Mouse (Mus musculus): ENCODE measurements around the gene Foxl1. TPM values are rescaled to one million over a fixed set of nuclear protein-coding genes. Genes with fewer than 3 reads are reported as not detected.
A peak's percentile ranks its signal among the peaks of the same experiment; 100 is the strongest.

Gene Foxl1
- polyA plus RNA-seq, 1 experiment, result not detected

GRCm38 (mm10) chr8:121083093-121083935, 44.4 kb upstream of the Foxl1 start:
- WGBS, result under 1% methylated on average over 89 of the region's 89 CpGs
- no peak overlapping the region for H3K27ac ChIP-seq (ENCODE audit: insufficient read depth, low read length)
- peaks cover 10% of the 10 kb centered on the region; the same call in 1 of the 2 replicates for H3K27me3 ChIP-seq (ENCODE audit: control insufficient read depth, insufficient read depth, low read length)
- H3K4me3 ChIP-seq (replicated peaks; ENCODE audit: insufficient read depth, low read depth, low read length), result peak overlapping the region; percentile 34
- DNase-seq, result no peak
- no peak for TF ChIP-seq CTCF (IDR thresholded peaks at IDR 0.05; ENCODE audit: borderline replicate concordance, insufficient read depth, low read depth, low read length)
- H3K4me1 ChIP-seq (ENCODE audit: control insufficient read depth, insufficient read depth, low read length), result no peaks in the 10 kb centered on the region

- Histone ChIP-seq H3K27ac (ENCODE audit: insufficient read depth, low read length) (no peak overlapping the region), H3K27me3 (ENCODE audit: control insufficient read depth, insufficient read depth, low read length) (peaks cover 10% of the 10 kb centered on the region; the same call in 1 of the 2 replicates)
- 1% methylated on average over 21 of the region's 27 CpGs for WGBS
Observed at GRCm38 (mm10) chr8:121083936-121084209, 43.9 kb upstream of the Foxl1 start.

GRCm38 (mm10) chr8:121084210-121084951, 43.4 kb upstream of the Foxl1 start, which contains the start of gene Foxf1:
Foxf1 (plus strand) TSS chr8:121084386.
- peaks cover 11% of the 10 kb centered on the region; the same call in 1 of the 2 replicates for H3K27me3 ChIP-seq (ENCODE audit: control insufficient read depth, insufficient read depth, low read length)
- no peak within 1 kb of the TSS for H3K27ac ChIP-seq (ENCODE audit: insufficient read depth, low read length)
- H3K4me3 ChIP-seq (replicated peaks; ENCODE audit: insufficient read depth, low read depth, low read length), result peak within 1 kb of the TSS; percentile 34
- no peak for DNase-seq
- H3K4me1 ChIP-seq (ENCODE audit: control insufficient read depth, insufficient read depth, low read length), result no peaks in the 10 kb centered on the region
- TF ChIP-seq POLR2A (IDR thresholded peaks at IDR 0.05; ENCODE audit: borderline replicate concordance, insufficient read depth, low read length) (no peak), CTCF (IDR thresholded peaks at IDR 0.05; ENCODE audit: borderline replicate concordance, insufficient read depth, low read depth, low read length) (no peak)
- WGBS, result under 1% methylated on average over 50 of the region's 83 CpGs

More at GRCm38 (mm10) chr8:121083936-121084209, 43.9 kb upstream of the Foxl1 start:
- Histone ChIP-seq H3K4me1 (ENCODE audit: control insufficient read depth, insufficient read depth, low read length) (no peaks in the 10 kb centered on the region), H3K4me3 (replicated peaks; ENCODE audit: insufficient read depth, low read depth, low read length) (peak overlapping the region; percentile 1)
- no peak for DNase-seq
- no peak for TF ChIP-seq POLR2A (IDR thresholded peaks at IDR 0.05; ENCODE audit: borderline replicate concordance, insufficient read depth, low read length)
- TF ChIP-seq CTCF (IDR thresholded peaks at IDR 0.05; ENCODE audit: borderline replicate concordance, insufficient read depth, low read depth, low read length), result no peak

- WGBS, result 7% methylated on average over 30 of the region's 30 CpGs
- Histone ChIP-seq H3K4me1 (ENCODE audit: control insufficient read depth, insufficient read depth, low read length) (no peaks in the 10 kb centered on the region), H3K4me3 (replicated peaks; ENCODE audit: insufficient read depth, low read depth, low read length) (no peak overlapping the region), H3K27me3 (ENCODE audit: control insufficient read depth, insufficient read depth, low read length) (peaks cover 12% of the 10 kb centered on the region; the same call in 1 of the 2 replicates), H3K27ac (ENCODE audit: insufficient read depth, low read length) (no peak overlapping the region)
- TF ChIP-seq POLR2A (IDR thresholded peaks at IDR 0.05; ENCODE audit: borderline replicate concordance, insufficient read depth, low read length), result no peak
- TF ChIP-seq CTCF (IDR thresholded peaks at IDR 0.05; ENCODE audit: borderline replicate concordance, insufficient read depth, low read depth, low read length), result no peak
- DNase-seq, result no peak
Observed at GRCm38 (mm10) chr8:121085011-121085410, 42.7 kb upstream of the Foxl1 start.

GRCm38 (mm10) chr8:121085561-121085960, 42.2 kb upstream of the Foxl1 start:
- Histone ChIP-seq H3K4me1 (ENCODE audit: control insufficient read depth, insufficient read depth, low read length) (no peaks in the 10 kb centered on the region), H3K27me3 (ENCODE audit: control insufficient read depth, insufficient read depth, low read length) (peaks cover 12% of the 10 kb centered on the region; the same call in 1 of the 2 replicates), H3K27ac (ENCODE audit: insufficient read depth, low read length) (no peak overlapping the region), H3K4me3 (replicated peaks; ENCODE audit: insufficient read depth, low read depth, low read length) (no peak overlapping the region)
- DNase-seq, result no peak
- no peak for TF ChIP-seq POLR2A (IDR thresholded peaks at IDR 0.05; ENCODE audit: borderline replicate concordance, insufficient read depth, low read length)
- no peak for TF ChIP-seq CTCF (IDR thresholded peaks at IDR 0.05; ENCODE audit: borderline replicate concordance, insufficient read depth, low read depth, low read length)
- 76% methylated on average over 3 of the region's 3 CpGs for WGBS

GRCm38 (mm10) chr8:121086004-121086900, 41.5 kb upstream of the Foxl1 start:
- no peak overlapping the region for H3K4me3 ChIP-seq (replicated peaks; ENCODE audit: insufficient read depth, low read depth, low read length)
- 34% methylated on average over 19 of the region's 19 CpGs for WGBS
- H3K27ac ChIP-seq (ENCODE audit: insufficient read depth, low read length), result no peak overlapping the region
- no peak for DNase-seq
- no peak for TF ChIP-seq POLR2A (IDR thresholded peaks at IDR 0.05; ENCODE audit: borderline replicate concordance, insufficient read depth, low read length)
- TF ChIP-seq CTCF (IDR thresholded peaks at IDR 0.05; ENCODE audit: borderline replicate concordance, insufficient read depth, low read depth, low read length), result no peak
- H3K27me3 ChIP-seq (ENCODE audit: control insufficient read depth, insufficient read depth, low read length), result peaks cover 10% of the 10 kb centered on the region; the same call in 1 of the 2 replicates
- no peaks in the 10 kb centered on the region for H3K4me1 ChIP-seq (ENCODE audit: control insufficient read depth, insufficient read depth, low read length)

- Histone ChIP-seq H3K27me3 (ENCODE audit: control insufficient read depth, insufficient read depth, low read length) (peaks cover 7% of the 10 kb centered on the region; the same call in 1 of the 2 replicates), H3K4me1 (ENCODE audit: control insufficient read depth, insufficient read depth, low read length) (peaks cover 2% of the 10 kb centered on the region; the same call in 1 of the 2 replicates), H3K4me3 (replicated peaks; ENCODE audit: insufficient read depth, low read depth, low read length) (no peak overlapping the region), H3K27ac (ENCODE audit: insufficient read depth, low read length) (no peak overlapping the region)
- TF ChIP-seq POLR2A (IDR thresholded peaks at IDR 0.05; ENCODE audit: borderline replicate concordance, insufficient read depth, low read length) (no peak), CTCF (IDR thresholded peaks at IDR 0.05; ENCODE audit: borderline replicate concordance, insufficient read depth, low read depth, low read length) (no peak)
- DNase-seq, result no peak
- 6% methylated on average over 8 of the region's 8 CpGs for WGBS
Observed at GRCm38 (mm10) chr8:121088281-121088680, 39.5 kb upstream of the Foxl1 start.

Data from cerebellum, adult 2 months (tissue).